Mouse (Mus musculus) ES-Bruce4 (cell line): Measurements from ENCODE around the gene Ddx25. TPM values are rescaled to one million over a fixed set of nuclear protein-coding genes. Genes with fewer than 3 reads are reported as not detected.

Experiments used
- H3K27ac ChIP-seq: 2 replicates; pipeline ENCODE4 v1.5.1; 2012; ENCODE audit warnings: low read length, inconsistent platforms; ENCODE audit not compliant: insufficient read depth
- H3K27me3 ChIP-seq: 2 replicates; pipeline ENCODE4 v1.6.1; 2012; ENCODE audit warnings: mild to moderate bottlenecking, low read length, inconsistent platforms; ENCODE audit not compliant: control insufficient read depth, poor library complexity, insufficient read depth, severe bottlenecking
- H3K36me3 ChIP-seq: 2 replicates; pipeline ENCODE4 v1.6.1; 2012; ENCODE audit warnings: inconsistent platforms, mild to moderate bottlenecking, low read length, moderate library complexity; ENCODE audit not compliant: control insufficient read depth, poor library complexity, insufficient read depth, severe bottlenecking
- H3K4me1 ChIP-seq: one replicate; pipeline ENCODE4 v1.8.1; 2011; ENCODE audit warnings: low read length; ENCODE audit not compliant: control insufficient read depth, insufficient read depth
- H3K4me3 ChIP-seq: 2 replicates; pipeline ENCODE4 v1.5.1; 2011; ENCODE audit warnings: low read depth, mild to moderate bottlenecking, low read length
- H3K9ac ChIP-seq: 2 replicates; pipeline ENCODE4 v1.6.1; 2012; ENCODE audit warnings: low read depth, mild to moderate bottlenecking, inconsistent platforms; ENCODE audit not compliant: poor library complexity, severe bottlenecking
- H3K9me3 ChIP-seq: replicated peaks from 2 replicates; pipeline ENCODE4 v1.6.1; 2012; ENCODE audit warnings: mild to moderate bottlenecking, low read length, inconsistent platforms; ENCODE audit not compliant: control insufficient read depth, poor library complexity, insufficient read depth, severe bottlenecking
- CTCF ChIP-seq: IDR thresholded peaks from one replicate; pipeline ENCODE4 v1.8.1; 2011; ENCODE audit warnings: low read depth, low read length
- EP300 ChIP-seq: IDR thresholded peaks from 2 replicates; pipeline ENCODE4 v1.6.1; 2011; ENCODE audit warnings: low read depth, low read length; ENCODE audit not compliant: insufficient read depth
- POLR2A ChIP-seq: IDR thresholded peaks from one replicate; pipeline ENCODE4 v1.8.1; 2011; ENCODE audit warnings: low read length; ENCODE audit not compliant: insufficient read depth
- polyA plus RNA-seq: library from polyadenylated mRNA; stranded (reverse); fragments of >200 nt; gene quantifications from 2 replicates; pipeline ENCODE4 v1.2.4, GENCODE M21; 2011; ENCODE audit warnings: low read depth; ENCODE audit not compliant: missing spikeins, insufficient read depth, insufficient read length

The Ddx25 gene
- polyA plus RNA-seq, 1 experiment, result 2.2 TPM

- Histone ChIP-seq H3K27me3 (no peaks in the 10 kb centered on the region), H3K27ac (no peak overlapping the region), H3K36me3 (no peaks in the 10 kb centered on the region), H3K4me1 (no peaks in the 10 kb centered on the region), H3K9me3 (no peaks in the 10 kb centered on the region), H3K9ac (no peak overlapping the region), H3K4me3 (no peak overlapping the region)
- TF ChIP-seq CTCF (peak; percentile 70), POLR2A (no peak)
Measured at GRCm38 (mm10) chr9:35535110-35535509, 23.2 kb downstream of the Ddx25 start.

- no peaks in the 10 kb centered on the region for H3K4me1 ChIP-seq
Measured at GRCm38 (mm10) chr9:35533266-35533665, 25.1 kb downstream of the Ddx25 start.

GRCm38 (mm10) chr9:35529796-35530195, 28.5 kb downstream of the Ddx25 start:
- Histone ChIP-seq H3K9me3 (no peaks in the 10 kb centered on the region), H3K4me1 (no peaks in the 10 kb centered on the region), H3K4me3 (no peak overlapping the region), H3K27ac (no peak overlapping the region), H3K27me3 (no peaks in the 10 kb centered on the region), H3K36me3 (no peaks in the 10 kb centered on the region), H3K9ac (no peak overlapping the region)
- TF ChIP-seq CTCF (no peak), POLR2A (no peak), EP300 (no peak)

More at GRCm38 (mm10) chr9:35533266-35533665, 25.1 kb downstream of the Ddx25 start:
- TF ChIP-seq CTCF (no peak), POLR2A (no peak), EP300 (no peak)
- no peaks in the 10 kb centered on the region for H3K36me3 ChIP-seq
- H3K27ac ChIP-seq, result no peak overlapping the region
- H3K9ac ChIP-seq, result no peak overlapping the region
- no peaks in the 10 kb centered on the region for H3K9me3 ChIP-seq
- H3K4me3 ChIP-seq, result no peak overlapping the region
- H3K27me3 ChIP-seq, result no peaks in the 10 kb centered on the region

GRCm38 (mm10) chr9:35529141-35529540, 29.2 kb downstream of the Ddx25 start:
- H3K4me3 ChIP-seq, result no peak overlapping the region
- TF ChIP-seq EP300 (no peak), POLR2A (no peak), CTCF (no peak)
- H3K4me1 ChIP-seq, result no peaks in the 10 kb centered on the region
- H3K36me3 ChIP-seq, result no peaks in the 10 kb centered on the region
- no peak overlapping the region for H3K27ac ChIP-seq
- H3K27me3 ChIP-seq, result no peaks in the 10 kb centered on the region
- H3K9me3 ChIP-seq, result no peaks in the 10 kb centered on the region
- H3K9ac ChIP-seq, result no peak overlapping the region

GRCm38 (mm10) chr9:35523941-35524411, 34.4 kb downstream of the Ddx25 start:
- Histone ChIP-seq H3K9me3 (no peaks in the 10 kb centered on the region), H3K27me3 (no peaks in the 10 kb centered on the region), H3K4me3 (no peak overlapping the region), H3K36me3 (no peaks in the 10 kb centered on the region), H3K9ac (no peak overlapping the region), H3K27ac (no peak overlapping the region), H3K4me1 (no peaks in the 10 kb centered on the region)
- TF ChIP-seq CTCF (peak; percentile 89), POLR2A (no peak), EP300 (no peak)

GRCm38 (mm10) chr9:35523541-35523940, 34.8 kb downstream of the Ddx25 start:
- H3K27me3 ChIP-seq, result no peaks in the 10 kb centered on the region
- H3K36me3 ChIP-seq, result no peaks in the 10 kb centered on the region
- TF ChIP-seq POLR2A (no peak), CTCF (no peak), EP300 (no peak)
- no peak overlapping the region for H3K4me3 ChIP-seq
- no peaks in the 10 kb centered on the region for H3K9me3 ChIP-seq
- no peak overlapping the region for H3K27ac ChIP-seq
- H3K4me1 ChIP-seq, result no peaks in the 10 kb centered on the region
- no peak overlapping the region for H3K9ac ChIP-seq
